ENCODE assay signal across 8 mouse cellular contexts in the genomic region with DNA sequence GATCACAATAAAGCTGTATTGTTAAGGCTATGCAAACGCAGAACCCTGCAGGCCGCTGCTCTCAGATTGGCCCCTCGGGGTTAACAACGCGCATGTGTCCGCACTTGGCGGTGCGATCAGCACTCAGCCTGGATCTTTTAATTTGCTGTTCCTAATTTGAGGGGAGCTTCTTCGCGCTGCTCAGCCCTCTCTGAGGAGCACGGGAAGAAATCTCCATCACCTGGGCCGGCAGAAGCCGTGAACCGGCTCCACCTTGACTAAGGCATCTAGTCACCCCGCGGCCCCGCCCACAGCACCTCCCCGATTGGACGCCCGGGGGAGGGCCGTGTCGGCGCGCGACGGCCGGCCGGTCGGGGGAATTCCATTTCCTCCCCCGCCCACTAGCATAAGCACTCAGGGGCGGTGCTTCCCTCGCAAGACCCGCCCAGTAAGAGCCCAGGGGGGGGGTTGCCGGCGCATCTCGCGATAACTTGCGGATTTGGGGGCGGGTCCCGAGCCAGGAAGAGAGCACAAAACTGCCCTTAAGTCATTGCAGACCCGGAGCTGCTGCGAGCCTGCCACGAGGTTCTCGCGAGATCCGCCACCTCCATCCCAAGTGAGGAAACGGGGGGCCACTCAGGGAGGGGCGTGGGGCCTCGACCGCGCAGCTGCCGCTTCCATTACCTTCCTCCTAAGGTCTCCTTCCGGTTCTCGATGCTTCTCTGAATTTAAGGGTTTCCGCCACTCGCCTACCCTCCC. TPM values are rescaled to one million over a fixed set of nuclear protein-coding genes. Genes with fewer than 3 reads are reported as not detected.
A peak's percentile ranks its signal among the peaks of the same experiment; 100 is the strongest.
DNase-seq lines count a peak whose midpoint lies in the region; ATAC-seq and TF ChIP-seq lines count a peak whose summit lies in the region.

Ube2d3 (plus strand) TSS at position 392 of the 738 bp plus-strand sequence.

- peak within 1 kb of the TSS; percentile 100 for H3K27ac ChIP-seq in hindbrain, embryonic 13.5 days

- H3K9me3 ChIP-seq in hindbrain, embryonic 13.5 days: no peaks in the 10 kb centered on the region

- POLR2A ChIA-PET in Patski (lab: Charles Lee): interaction anchor here (0.7 to 3.5 kb wide), 6 partner anchors 11 to 254 kb away, joined by 3 to 31 read pairs (median 4); partner anchors contain the start of genes Cisd2 and Nfkb1

- H3K36me3 ChIP-seq in hindbrain, embryonic 13.5 days: no peaks in the 10 kb centered on the region

- peak; percentile 87 for ATAC-seq in Patski
- ATAC-seq in hindbrain, embryonic 13.5 days (ENCODE audit: low FRiP score): peak; percentile 96

- H3K27me3 ChIP-seq in Patski: no peaks in the 10 kb centered on the region
- no peaks in the 10 kb centered on the region for H3K27me3 ChIP-seq in hindbrain, embryonic 13.5 days

- H3K9ac ChIP-seq in hindbrain, embryonic 13.5 days: peak within 1 kb of the TSS; percentile 94

- WGBS in hindbrain, embryonic 13.5 days: 1% methylated on average over 46 of the region's 56 CpGs

- in situ Hi-C loops in Patski (cut with MboI; ENCODE audit: low pct_unique_long_range_greater_than_20kb): no loop called here

- CTCF ChIA-PET in Patski (lab: Charles Lee): interaction anchor here (1.6 to 4.0 kb wide), 3 partner anchors 12 to 34 kb away, joined by 5 to 13 read pairs (median 5); partner anchors contain the start of gene Cisd2

- H3K4me3 ChIP-seq in hindbrain, embryonic 13.5 days: peak within 1 kb of the TSS; percentile 92

- H3K4me1 ChIP-seq in hindbrain, embryonic 13.5 days (replicated peaks): peaks cover 24% of the 10 kb centered on the region

- DNase-seq in Patski (ENCODE audit: low read depth, low spot score): peak; percentile 99
- peak; percentile 99 for DNase-seq in cerebellum, postnatal 14 days
- DNase-seq in frontal cortex, postnatal 14 days (ENCODE audit: low spot score in 2 of 2): peak; percentile 98 to 99
- DNase-seq in layer of hippocampus, postnatal 25 days (ENCODE audit: extremely low spot score in 1 of 2, low spot score in 1 of 2): peak; percentile 93 to 99
- peak; percentile 99 for DNase-seq in lung, postnatal 25 days (ENCODE audit: low spot score)
- DNase-seq in retina, embryonic 14.5 days (ENCODE audit: low spot score): peak; percentile 98
- DNase-seq in thymus, postnatal 4 days: peak; percentile 99

- peak within 1 kb of the TSS; percentile 98 for H3K4me2 ChIP-seq in hindbrain, embryonic 13.5 days

- TF ChIP-seq CTCF in Patski (IDR thresholded peaks at IDR 0.05): no peak

RNA-seq across cellular contexts. Expression of gene Ube2d3, which starts in this region (rescaled TPM):
- 431 TPM for polyA plus RNA-seq in Patski (2021)
- 399 and 409 TPM in 2 replicates for polyA plus RNA-seq in hindbrain, embryonic 13.5 days (2015; fragmentation: Nextera tagmentation; extraction: Ambion mirVana)
- total RNA-seq in layer of hippocampus, postnatal 25 days (2021): 100 to 1,000 TPM; 229 to 240 TPM

Comparison
In these comparisons a context has a peak if more than half of its experiments do, and no peak if none do; other contexts are left out.
1. Peak in every context shown above with its lines: DNase-seq, ATAC-seq, H3K4me3 ChIP-seq and H3K27ac ChIP-seq.